ENCODE assay signal across 14 mouse cellular contexts in the genomic region with DNA sequence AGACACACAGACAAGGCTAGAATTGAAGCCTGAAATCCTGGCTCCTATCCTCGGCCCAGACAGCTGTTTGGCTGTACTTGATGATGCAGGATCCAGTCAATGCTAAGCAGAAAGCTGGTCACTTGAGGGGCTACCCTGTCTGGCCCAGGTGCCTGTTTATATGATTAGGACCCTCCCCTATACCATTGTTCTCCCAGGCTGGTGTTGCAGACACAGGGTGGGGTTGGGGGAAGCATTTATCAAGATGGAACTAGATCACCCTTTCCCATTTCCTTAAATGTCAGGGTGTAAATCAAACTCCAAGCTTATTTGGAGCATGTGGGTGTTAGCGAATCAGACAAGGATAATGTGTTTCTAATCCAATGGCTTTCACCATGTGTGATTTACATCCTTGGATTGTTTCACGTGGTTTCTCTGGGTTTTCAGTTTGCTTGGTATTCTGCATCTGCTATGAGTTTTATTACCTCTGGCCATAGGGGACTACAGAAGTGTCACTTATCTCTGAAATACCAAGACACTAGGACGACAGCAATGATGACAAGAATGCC.
DNase-seq lines count a peak whose midpoint lies in the region; ATAC-seq and TF ChIP-seq lines count a peak whose summit lies in the region.
"Had no signal": no experiment of that assay in that cellular context is flagged by ENCODE, and none has a peak within 500 bp of the region (broad histone marks: within the 10 kb centered on the region; RNA-seq: fewer than 3 reads in every experiment).

No protein-coding gene starts in this region.

- H3K4me2 ChIP-seq in forebrain, postnatal 0 days (ENCODE audit: low read depth) = no peak overlapping the region
- no peak overlapping the region for H3K4me2 ChIP-seq in neural tube, embryonic 14.5 days (ENCODE audit: low read depth, low read length)
- H3K4me2 ChIP-seq: heart, embryonic 13.5 days; liver, embryonic 12.5 days had no signal

- H3K9ac ChIP-seq in forebrain, postnatal 0 days = no peak overlapping the region
- peak overlapping the region; percentile 21; the same call in 1 of the 2 replicates for H3K9ac ChIP-seq in neural tube, embryonic 14.5 days (replicated peaks; ENCODE audit: low read depth, low read length)
- H3K9ac ChIP-seq: heart, embryonic 13.5 days; liver, embryonic 12.5 days had no signal

- peak overlapping the region; percentile 72; the same call in 1 of the 2 replicates for H3K27ac ChIP-seq in forebrain, postnatal 0 days (ENCODE audit: low read depth, low read length)
- peak overlapping the region; percentile 75 for H3K27ac ChIP-seq in neural tube, embryonic 14.5 days (ENCODE audit: low read depth, low read length)
- H3K27ac ChIP-seq: heart, embryonic 13.5 days; liver, embryonic 12.5 days had no signal

- H3K27me3 ChIP-seq in forebrain, postnatal 0 days (ENCODE audit: insufficient read depth, low read length) = no peaks in the 10 kb centered on the region
- H3K27me3 ChIP-seq in neural tube, embryonic 14.5 days (ENCODE audit: control insufficient read depth, insufficient read depth, low read length) = no peaks in the 10 kb centered on the region
- H3K27me3 ChIP-seq: liver, embryonic 12.5 days had no signal

- no peak overlapping the region for H3K4me3 ChIP-seq in forebrain, postnatal 0 days (ENCODE audit: low read depth, low read length)
- H3K4me3 ChIP-seq in neural tube, embryonic 14.5 days (ENCODE audit: low read depth, low read length) = no peak overlapping the region
- H3K4me3 ChIP-seq: heart, embryonic 13.5 days; liver, embryonic 12.5 days had no signal

- TF ChIP-seq CTCF in forebrain, postnatal 0 days (IDR thresholded peaks at IDR 0.05; ENCODE audit: low read depth) = no peak

- H3K36me3 ChIP-seq in forebrain, postnatal 0 days (ENCODE audit: insufficient read depth) = no peaks in the 10 kb centered on the region
- H3K36me3 ChIP-seq in neural tube, embryonic 14.5 days (ENCODE audit: control insufficient read depth, insufficient read depth, low read length) = no peaks in the 10 kb centered on the region
- H3K36me3 ChIP-seq: heart, embryonic 13.5 days; liver, embryonic 12.5 days had no signal

- WGBS in forebrain, postnatal 0 days = 40% methylated on average over 4 of the region's 4 CpGs
- WGBS in neural tube, embryonic 14.5 days = 12% methylated on average over 4 of the region's 4 CpGs

- H3K4me1 ChIP-seq in forebrain, postnatal 0 days (ENCODE audit: insufficient read depth) = peaks cover 24% of the 10 kb centered on the region
- peaks cover 26% of the 10 kb centered on the region for H3K4me1 ChIP-seq in neural tube, embryonic 14.5 days (ENCODE audit: control insufficient read depth, insufficient read depth, low read length)
- H3K4me1 ChIP-seq: heart, embryonic 13.5 days; liver, embryonic 12.5 days had no signal

- DNase-seq in embryo, embryonic 11 days = peak; percentile 25
- DNase-seq in embryo, embryonic 10 days (ENCODE audit: low spot score) = no peak
- no peak for DNase-seq in forebrain, postnatal 0 days
- DNase-seq in mesoderm, embryonic 11.5 days (ENCODE audit: low read depth, low spot score) = peak; percentile 45
- DNase-seq in urinary bladder, adult 2 months (ENCODE audit: low spot score) = no peak
- DNase-seq in lung, postnatal 10 days = no peak
- no peak for DNase-seq in thymus, postnatal 0 days (ENCODE audit: low spot score)
- DNase-seq: adrenal gland, postnatal 14 days; gastrocnemius, postnatal 25 days; kidney, adult 11 months had no signal

- no peaks in the 10 kb centered on the region for H3K9me3 ChIP-seq in forebrain, postnatal 0 days (ENCODE audit: low read length)
- H3K9me3 ChIP-seq in neural tube, embryonic 14.5 days (ENCODE audit: control insufficient read depth, low read length) = no peaks in the 10 kb centered on the region
- H3K9me3 ChIP-seq: heart, embryonic 13.5 days; liver, embryonic 12.5 days had no signal

- ATAC-seq in forebrain, postnatal 0 days = no peak
- peak; percentile 55 for ATAC-seq in neural tube, embryonic 14.5 days (ENCODE audit: low read depth)
- ATAC-seq: liver, embryonic 12.5 days; lung, postnatal 0 days had no signal

Comparison
In these comparisons a context has a peak if more than half of its experiments do, and no peak if none do; other contexts are left out.
1. DNase-seq: peak in embryo, embryonic 11 days (single experiment) and mesoderm, embryonic 11.5 days (single experiment); none in embryo, embryonic 10 days (single experiment), forebrain, postnatal 0 days (single experiment), urinary bladder, adult 2 months (single experiment), lung, postnatal 10 days (single experiment) and thymus, postnatal 0 days (single experiment).